Mouse (Mus musculus) kidney, adult 8-10 months (tissue): ENCODE measurements around the gene Abtb2.

ENCODE experiments used
- DNase-seq, 2 experiments: peaks; one replicate each; pipeline ENCODE4 v3.0.0; 2022

Gene Abtb2

GRCm38 (mm10) chr2:103664341-103664740, 98.2 kb downstream of the Abtb2 start:
- DNase-seq: no peak

- DNase-seq: peak in 1 of 2 experiments; percentile 33
Measured at GRCm38 (mm10) chr2:103667962-103668815, 102.1 kb downstream of the Abtb2 start.

GRCm38 (mm10) chr2:103668939-103669338, 102.8 kb downstream of the Abtb2 start:
- no peak for DNase-seq

GRCm38 (mm10) chr2:103669561-103669960, 103.5 kb downstream of the Abtb2 start:
- no peak for DNase-seq

GRCm38 (mm10) chr2:103670276-103670680, 104.2 kb downstream of the Abtb2 start:
- DNase-seq: peak; percentile 42 to 45

- no peak for DNase-seq
Measured at GRCm38 (mm10) chr2:103672573-103673119, 106.5 kb downstream of the Abtb2 start.

GRCm38 (mm10) chr2:103673609-103674008, 107.5 kb downstream of the Abtb2 start:
- DNase-seq: no peak

GRCm38 (mm10) chr2:103675391-103675790, 109.3 kb downstream of the Abtb2 start:
- no peak for DNase-seq

GRCm38 (mm10) chr2:103676808-103677207, 110.7 kb downstream of the Abtb2 start:
- DNase-seq: no peak

- DNase-seq: no peak
Measured at GRCm38 (mm10) chr2:103677614-103678369, 111.7 kb downstream of the Abtb2 start.

- peak in 1 of 2 experiments; percentile 15 for DNase-seq
Measured at GRCm38 (mm10) chr2:103678433-103678832, 112.3 kb downstream of the Abtb2 start.

GRCm38 (mm10) chr2:103680364-103681110, 114.4 kb downstream of the Abtb2 start:
- DNase-seq: no peak

GRCm38 (mm10) chr2:103681149-103681548, 115.0 kb downstream of the Abtb2 start:
- no peak for DNase-seq

GRCm38 (mm10) chr2:103682261-103682722, 116.2 kb downstream of the Abtb2 start:
- no peak for DNase-seq

- no peak for DNase-seq
Measured at GRCm38 (mm10) chr2:103682927-103683442, 116.9 kb downstream of the Abtb2 start.

- DNase-seq: no peak
Measured at GRCm38 (mm10) chr2:103684431-103684830, 118.3 kb downstream of the Abtb2 start.

GRCm38 (mm10) chr2:103684926-103685577, 118.9 kb downstream of the Abtb2 start:
- DNase-seq: no peak

- no peak for DNase-seq
Measured at GRCm38 (mm10) chr2:103685581-103685980, 119.5 kb downstream of the Abtb2 start.

GRCm38 (mm10) chr2:103687143-103687542, 121.0 kb downstream of the Abtb2 start:
- no peak for DNase-seq

- DNase-seq: no peak
Measured at GRCm38 (mm10) chr2:103687888-103688287, 121.8 kb downstream of the Abtb2 start.

- peak in 1 of 2 experiments; percentile 23 for DNase-seq
Measured at GRCm38 (mm10) chr2:103690425-103690824, 124.3 kb downstream of the Abtb2 start.

- DNase-seq: no peak
Measured at GRCm38 (mm10) chr2:103690828-103691227, 124.7 kb downstream of the Abtb2 start.
